Mouse (Mus musculus) megakaryocyte, embryonic 14.5 days (primary cell): ENCODE measurements at regions not wholly inside any gene's neighbourhood (a gene's known extent, or its start where the extent isn't known, plus 50 kb on each side); places are given as distances from the start of the nearest gene placed in this dataset.

ENCODE experiments used
- FLI1 ChIP-seq: IDR thresholded peaks from 2 replicates; pipeline ENCODE4 v1.6.1; 2012; ENCODE audit warnings: low read length, inconsistent platforms, mixed read lengths
- GATA1 ChIP-seq: IDR thresholded peaks from 3 replicates; pipeline ENCODE4 v1.6.1; 2012; ENCODE audit warnings: mixed read lengths, low read length, inconsistent platforms, borderline replicate concordance

- TF ChIP-seq FLI1 (no peak), GATA1 (no peak)
Measured at GRCm38 (mm10) chr11:112910309-112910708, 128.3 kb downstream of the Sox9 start.
